Mouse (Mus musculus): ENCODE results near the gene Ddx54.

The Ddx54 gene

DNA sequence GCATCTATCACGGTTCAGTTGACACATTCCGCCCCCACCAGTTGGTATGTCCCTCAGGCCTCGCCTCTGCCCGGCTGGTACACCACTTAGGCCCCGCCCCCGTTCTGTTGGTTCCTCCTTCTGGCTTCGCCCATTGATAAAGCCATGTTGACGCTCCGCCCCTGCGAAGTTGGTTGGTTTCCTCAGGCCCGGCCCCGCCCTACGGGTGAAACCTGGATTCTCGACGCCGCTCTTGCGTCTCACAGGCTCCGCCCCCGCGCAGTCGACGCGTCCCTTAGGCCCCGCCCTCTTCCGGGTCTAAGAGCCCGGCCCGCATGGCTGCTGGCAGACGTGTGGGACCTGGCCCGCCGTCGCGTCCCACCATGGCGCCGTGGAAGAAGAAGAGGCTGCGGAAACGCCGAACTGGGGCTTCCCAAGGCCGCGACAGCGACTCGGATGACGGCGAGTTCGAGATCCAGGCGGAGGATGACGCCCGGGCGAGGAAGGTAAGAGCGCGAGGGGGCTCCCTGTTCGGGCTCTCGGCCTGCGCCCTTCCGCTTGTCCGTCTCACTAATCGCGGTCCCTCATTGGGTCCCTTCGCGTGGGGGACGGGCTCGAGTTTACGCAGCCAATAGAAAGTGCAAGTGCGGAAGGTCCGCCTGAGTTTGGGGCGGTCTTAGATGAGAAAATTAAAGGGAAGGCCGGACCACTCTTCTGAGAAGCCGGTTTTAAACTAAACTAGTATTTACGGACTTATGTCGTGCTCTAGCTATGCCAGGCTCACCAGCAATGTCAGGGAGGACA lies 474 bp downstream of the Ddx54 start:
- DNase-seq, result peak; percentile 100

DNA sequence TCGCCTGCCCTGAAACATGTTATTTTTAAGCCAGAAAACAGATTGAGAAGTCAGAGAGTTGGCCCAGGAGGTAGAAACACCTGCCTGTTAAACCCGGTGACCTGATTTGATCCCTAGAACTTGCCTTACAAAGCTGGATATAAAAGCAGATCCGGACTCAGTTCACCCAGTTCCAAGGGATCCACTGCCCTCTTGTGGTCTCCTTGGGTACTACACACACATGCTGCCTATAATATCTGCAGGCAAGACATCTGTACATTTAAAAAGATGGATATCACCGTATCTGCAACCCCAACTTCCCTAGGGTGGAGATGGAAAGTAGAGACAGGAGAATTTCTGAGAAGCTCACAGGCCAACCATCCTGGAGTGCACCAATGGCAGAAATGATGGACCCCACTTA lies 3.4 kb downstream of the Ddx54 start:
- no peak for DNase-seq

DNA sequence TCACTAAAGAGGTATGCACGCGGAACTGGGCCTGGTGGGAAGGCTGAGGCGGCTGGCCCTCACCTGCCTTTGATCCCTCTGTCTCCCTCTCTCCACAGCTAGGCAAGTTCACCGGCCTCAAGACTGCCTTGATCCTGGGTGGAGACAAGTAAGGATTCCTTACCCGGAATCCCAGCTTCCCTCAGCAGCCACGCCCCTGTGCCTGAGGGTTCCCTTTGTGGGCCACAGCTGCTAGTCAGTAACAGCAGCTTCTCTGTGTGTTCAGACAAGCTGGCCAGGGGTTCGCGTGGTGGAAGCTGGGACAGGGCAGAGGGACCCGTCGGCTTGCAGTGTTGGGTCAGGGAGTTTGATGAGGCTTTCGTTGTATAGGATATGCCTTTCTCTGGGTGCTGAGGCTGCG lies 6.2 kb downstream of the Ddx54 start:
- DNase-seq, result no peak

DNA sequence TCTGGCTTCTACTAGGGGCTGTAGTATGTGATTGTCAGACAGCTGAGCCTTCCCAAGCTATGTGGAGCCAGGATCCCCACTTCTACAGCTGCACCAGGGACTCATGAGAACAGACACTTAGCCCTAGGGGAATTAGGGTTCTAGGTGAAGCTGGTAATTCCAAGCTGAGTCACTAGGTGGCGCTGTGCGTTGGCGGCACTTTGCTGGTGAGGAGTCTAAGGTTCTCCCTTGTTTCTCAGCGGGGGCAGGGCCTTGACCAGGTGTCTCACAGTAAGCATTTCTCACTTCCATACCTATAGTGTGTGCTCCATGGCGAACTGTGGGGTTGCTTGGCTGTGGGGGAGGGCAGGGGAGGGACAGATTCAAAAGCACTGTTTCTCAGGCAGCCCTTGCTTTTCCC lies 6.7 kb downstream of the Ddx54 start:
- peak; percentile 57 to 68 for DNase-seq

DNA sequence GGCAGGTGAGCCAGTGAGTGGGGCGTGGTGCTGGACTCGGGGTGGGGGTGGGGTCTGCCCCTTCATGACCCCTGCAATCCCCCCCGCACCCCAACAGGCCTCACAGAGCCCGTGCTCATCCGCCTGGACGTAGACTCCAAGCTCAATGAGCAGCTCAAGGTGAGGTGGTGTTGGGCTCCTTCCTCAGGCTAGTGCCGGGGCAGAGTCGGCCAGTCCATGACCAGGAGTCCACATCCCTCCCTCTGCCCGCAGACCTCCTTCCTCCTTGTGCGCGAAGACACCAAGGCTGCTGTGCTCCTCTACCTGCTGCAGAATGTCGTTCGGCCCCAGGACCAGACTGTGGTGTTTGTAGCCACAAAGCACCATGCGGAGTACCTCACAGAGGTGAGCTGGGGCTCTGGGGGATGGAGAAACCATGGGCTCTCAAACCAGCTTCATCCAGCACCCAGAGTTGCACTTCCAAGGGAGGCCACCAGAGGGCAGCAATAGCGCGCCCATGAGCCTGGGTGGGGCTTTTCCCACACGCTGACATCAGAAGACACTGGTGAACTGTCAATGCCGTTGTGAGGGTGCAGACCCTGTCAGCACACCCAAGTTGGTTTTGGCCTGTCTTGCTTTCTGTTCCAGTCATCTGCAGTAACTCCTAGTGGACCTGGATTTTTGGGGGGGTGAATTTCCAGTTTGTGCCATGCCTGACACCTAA lies 8.0 kb downstream of the Ddx54 start:
- DNase-seq, result peak; percentile 84 to 89

DNA sequence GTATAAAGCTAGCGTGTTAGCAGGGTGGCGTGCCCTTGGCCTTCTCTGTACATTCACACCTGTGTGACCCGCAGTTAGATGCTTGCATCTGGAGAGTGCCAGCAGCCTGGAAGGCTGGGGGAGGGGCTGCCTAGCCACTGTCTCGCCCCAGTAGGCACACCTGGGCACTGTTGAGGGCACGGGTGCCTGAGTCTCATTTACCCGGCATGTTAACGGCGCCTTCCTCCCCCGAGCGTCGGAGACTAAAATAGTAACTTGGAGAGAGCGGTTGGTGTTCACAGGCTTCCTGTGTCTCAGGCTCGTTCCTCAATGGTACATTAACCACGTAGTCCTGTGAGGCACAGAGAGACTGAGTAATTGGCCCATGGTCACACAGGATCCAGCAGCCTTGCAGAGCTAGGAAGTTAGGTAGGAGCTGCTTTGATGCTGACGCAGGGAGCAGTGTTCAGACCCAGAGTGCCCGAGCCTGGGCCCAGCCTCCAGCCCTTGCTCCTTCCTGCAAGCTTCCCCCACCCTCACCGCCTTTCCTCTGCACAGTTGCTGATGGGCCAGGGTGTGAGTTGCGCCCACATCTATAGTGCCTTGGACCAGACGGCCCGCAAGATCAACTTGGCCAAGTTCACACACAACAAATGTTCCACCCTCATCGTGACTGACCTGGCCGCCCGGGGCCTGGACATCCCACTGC lies 8.7 kb downstream of the Ddx54 start:
- peak; percentile 88 to 93 for DNase-seq

DNA sequence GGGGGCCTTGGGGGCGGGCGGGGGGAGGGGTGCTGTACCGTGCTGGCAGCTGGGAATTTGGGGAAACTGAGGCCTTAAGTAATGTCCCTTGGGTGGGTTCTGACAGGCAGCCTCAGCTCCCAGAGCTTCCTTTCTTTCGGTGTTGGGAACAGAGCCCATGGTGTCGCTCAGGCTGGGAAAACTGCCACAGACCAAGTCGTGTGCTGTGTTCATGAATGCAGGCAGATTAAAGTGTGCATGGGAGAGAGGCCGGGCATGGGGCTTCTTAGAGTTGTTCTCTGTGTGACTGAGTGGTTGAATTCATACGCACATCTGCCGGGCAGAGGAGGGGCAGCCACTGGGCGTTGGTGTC lies 9.3 kb downstream of the Ddx54 start:
- no peak for DNase-seq

DNA sequence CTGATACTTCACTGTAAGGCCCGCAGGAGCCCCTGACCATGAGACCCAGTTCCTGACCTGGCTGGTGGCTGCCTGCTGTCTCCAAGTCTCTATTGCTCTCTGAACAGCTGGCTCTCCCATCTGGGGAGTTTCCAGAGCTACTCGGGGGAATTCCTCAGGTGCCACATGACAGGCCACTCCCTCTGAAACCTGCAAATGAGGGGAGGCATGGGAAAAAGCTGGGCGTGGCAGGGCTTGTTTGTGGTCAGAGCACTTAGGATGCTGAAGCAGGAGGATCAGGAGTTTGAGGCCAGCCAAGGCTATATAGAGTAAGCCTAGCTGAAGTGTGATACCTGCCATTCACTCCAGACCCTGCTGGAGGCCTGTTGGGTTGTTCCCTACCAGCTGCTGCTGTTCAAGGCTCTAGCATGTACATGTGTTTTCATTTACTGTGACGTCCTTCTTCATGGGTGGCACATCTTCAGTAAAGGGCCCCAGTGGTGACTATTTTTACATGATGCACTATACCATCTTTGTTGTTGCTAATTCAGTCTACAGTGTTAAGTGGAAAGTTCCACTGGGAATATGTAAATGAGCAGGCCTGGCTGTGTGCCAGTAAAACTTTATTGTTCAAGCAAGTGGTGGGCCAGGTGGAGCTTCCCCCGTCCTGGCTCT lies 9.8 kb downstream of the Ddx54 start:
- DNase-seq, result peak in 1 of 2 experiments; percentile 60

DNA sequence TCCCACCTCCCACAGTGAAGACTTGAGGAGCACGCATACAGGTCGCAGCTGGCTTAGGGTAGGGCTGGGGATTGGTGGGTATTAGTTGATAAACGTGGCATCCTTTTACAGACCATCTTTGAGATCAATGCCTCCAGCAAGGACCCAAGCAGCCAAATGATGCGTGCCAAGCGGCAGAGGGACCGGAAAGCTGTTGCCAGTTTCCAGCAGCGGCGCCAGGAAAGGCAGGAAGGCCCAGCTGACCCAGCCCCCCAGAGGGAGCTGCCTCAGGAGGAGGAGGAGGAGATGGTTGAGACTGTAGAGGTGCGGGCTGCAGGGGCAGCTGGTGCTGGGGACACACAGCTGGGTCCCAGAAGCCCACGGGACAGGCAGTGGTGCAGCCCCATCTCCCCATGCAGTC lies 11.9 kb downstream of the Ddx54 start:
- DNase-seq, result no peak

DNA sequence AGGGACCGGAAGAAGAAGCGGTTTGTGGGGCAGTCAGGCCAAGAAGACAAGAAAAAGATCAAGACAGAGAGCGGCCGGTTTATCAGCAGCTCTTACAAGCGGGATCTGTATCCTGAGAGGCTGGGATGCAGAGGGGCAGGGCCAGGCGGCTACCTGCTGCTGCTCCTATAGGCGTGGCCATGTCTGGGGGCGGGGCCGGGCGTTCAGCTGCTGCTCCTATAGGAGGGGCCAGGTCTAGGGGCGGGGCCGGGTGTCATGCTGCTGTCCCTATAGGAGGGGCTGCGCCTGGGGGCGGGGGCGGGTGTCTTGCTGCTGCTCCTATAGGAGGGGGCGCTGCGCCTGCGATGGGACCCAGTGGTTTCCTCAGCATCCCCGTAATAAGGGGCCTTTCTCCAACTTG lies 13.9 kb downstream of the Ddx54 start:
- DNase-seq, result no peak

DNA sequence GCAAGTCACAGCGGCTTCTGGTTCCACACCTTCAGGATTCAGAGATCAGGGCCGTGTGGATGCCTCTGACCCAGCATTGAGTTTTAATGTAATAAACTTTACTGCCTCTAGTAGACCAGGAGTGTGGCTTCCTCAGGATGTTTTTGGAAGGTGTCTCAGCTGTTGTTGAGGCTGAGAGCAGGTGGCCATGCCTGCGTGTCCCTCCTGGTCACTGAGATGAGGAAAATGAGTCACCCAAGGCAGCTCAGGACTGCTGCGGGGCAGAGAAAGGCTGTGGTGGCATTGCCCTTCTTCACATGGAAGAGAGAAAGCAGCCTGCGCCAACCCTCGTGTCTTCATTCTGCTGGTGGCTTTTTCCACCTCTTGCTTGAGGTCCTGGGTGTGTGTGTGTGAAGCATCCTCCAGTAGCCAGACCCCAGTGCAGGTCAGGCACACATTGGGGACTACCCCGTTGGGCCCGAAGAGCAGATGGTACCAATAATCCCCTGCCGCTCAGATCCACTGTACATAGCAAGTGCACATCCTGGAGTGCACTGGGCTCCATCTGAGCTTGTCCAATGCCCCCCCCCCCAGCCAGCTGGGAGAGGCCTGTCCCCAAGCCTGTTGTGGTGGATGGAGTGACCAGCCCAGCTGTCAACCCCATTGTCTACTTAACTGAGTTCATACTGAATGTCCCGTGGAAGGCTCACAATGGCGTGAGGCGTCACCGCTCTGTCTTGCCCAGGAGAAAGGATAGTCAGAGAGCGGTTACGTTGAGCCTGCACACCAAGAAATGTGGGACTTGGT lies 15.2 kb downstream of the Ddx54 start:
- DNase-seq, result no peak

DNA sequence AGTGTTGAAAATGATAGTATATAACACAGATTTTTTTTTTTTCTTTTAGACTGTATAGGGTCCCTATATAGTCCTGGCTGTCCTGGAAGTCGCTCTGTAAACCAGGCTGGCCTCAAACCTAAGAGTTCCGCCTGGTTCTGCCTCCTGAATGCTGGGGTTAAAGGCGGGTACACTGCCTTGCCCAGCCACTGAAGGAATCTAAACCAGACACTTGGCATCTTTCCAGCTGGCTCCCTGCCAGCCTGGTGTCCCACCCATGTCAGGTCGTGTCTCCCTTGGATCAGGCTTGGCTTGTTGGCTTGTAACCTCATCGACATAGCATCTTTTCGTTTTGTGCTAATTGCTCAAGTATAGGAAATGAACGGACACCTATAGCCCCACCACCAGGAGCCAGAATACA lies 16.1 kb downstream of the Ddx54 start:
- DNase-seq, result no peak

DNA sequence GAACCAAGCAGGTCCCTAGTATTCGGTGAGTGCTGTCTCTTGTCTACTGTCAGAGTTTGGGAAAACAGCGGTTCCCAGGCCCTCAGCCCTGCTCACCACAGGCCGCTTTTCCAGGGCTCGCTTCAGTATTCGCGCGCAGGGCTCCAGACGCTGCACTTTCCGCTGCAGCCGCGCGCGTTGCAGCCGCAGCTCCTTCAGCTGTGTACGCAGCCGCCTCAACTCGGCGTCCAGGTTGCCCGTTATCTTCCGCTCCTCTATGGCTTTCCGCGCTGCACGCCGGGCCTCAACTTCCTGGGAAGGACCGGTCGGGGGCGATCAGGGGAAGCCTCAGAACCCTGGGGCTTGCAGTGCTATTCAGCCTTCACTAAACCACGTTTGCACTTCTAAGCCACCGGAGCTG lies 18.6 kb downstream of the Ddx54 start:
- peak in 1 of 2 experiments; percentile 43 for DNase-seq

DNA sequence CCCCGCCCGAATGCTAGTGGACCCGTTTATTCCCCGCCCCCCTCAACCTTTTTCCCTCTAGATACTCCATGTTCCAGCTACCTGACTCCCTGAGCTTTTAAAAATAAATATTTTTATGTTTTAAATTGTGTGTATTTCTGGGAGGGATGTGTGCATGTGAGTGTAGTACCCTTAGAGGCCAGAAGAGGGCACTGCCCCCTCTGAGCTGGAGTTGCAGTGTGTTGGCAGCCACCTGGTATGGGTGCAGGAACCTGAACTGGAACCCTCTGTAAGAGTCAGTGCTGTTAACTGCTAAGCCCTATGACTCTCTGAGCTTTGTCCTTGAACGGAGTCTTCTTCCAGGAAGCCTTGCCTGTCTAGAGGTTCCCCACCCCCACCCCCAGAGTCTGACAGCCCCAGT lies 19.4 kb downstream of the Ddx54 start:
- no peak for DNase-seq

DNA sequence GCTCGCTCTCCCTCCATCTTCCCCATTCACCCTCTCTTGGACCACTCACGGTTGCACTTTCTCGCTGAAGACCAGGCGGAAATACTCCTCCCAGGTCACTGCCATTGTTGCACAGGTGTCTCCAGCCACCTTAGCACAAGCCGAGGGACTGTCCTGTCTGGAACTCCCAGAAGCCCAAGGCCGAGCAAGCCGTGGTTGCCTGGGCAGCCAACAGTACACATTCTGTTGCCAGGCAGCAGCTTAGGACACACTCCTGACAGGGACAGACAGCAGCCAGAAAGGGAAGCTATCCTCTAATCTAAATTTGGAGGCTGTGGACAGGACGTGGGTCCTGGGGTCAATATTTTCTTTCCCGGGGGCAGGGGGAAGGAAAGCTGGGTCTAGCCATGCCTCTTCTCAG lies 21.6 kb downstream of the Ddx54 start, which contains the start of gene Cfap73:
Gene Cfap73 (minus strand): TSS at position 105 of the 400 bp plus-strand sequence.
- DNase-seq, result no peak

DNA sequence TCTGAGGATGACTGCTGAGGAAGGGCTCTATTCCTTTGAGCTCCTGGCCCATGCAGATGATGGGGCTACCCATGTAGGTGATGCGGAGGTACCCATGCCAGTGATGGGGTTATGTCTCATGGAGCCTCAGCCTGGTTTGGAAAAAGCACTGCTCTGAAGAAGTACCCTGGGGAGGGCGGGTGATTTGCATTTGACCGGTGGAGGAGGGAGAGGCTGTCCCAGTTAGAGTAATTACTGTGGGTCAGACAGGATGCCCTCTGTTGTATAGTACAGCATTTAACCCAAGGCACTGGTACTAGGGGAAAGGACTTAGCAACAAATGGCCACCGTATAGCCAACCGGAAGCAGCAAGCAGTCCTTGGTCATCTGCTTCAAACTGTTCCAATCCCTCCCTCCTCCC lies 22.3 kb downstream of the Ddx54 start:
- DNase-seq, result no peak

DNA sequence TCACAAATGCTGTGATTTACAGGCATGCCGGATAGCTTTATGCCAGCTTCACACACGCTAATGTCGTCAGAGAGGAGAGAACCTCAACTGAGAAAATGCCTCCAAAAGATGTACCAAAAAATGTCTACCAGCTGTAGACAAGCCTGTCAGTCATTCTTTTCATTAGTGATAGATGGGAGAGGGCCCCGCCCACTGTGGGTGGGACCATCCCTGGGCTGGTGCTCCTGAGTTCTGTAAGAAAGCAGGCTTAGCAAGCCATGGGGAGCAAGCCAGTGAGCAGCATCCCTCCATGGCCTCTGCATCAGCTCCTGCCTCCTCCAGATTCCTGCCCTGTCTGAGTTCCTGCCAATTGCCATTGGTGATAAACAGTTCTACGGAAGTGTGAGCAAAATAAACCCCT lies 23.1 kb downstream of the Ddx54 start:
- DNase-seq, result no peak

DNA sequence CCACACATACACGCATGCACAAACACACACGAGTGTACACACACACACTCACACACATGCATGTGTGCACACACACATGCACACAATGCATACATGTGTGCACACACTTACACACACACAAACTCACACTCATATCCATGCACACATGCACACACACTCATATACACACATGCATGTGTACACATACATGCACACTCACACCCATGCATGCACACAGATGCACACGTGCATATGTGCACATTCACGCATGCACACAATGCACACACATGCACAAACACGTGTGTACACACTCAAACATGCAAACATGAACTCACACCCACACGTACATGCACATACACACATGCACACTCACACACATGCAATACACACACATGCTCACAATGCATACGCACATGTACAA lies 27.6 kb downstream of the Ddx54 start:
- no peak for DNase-seq

DNA sequence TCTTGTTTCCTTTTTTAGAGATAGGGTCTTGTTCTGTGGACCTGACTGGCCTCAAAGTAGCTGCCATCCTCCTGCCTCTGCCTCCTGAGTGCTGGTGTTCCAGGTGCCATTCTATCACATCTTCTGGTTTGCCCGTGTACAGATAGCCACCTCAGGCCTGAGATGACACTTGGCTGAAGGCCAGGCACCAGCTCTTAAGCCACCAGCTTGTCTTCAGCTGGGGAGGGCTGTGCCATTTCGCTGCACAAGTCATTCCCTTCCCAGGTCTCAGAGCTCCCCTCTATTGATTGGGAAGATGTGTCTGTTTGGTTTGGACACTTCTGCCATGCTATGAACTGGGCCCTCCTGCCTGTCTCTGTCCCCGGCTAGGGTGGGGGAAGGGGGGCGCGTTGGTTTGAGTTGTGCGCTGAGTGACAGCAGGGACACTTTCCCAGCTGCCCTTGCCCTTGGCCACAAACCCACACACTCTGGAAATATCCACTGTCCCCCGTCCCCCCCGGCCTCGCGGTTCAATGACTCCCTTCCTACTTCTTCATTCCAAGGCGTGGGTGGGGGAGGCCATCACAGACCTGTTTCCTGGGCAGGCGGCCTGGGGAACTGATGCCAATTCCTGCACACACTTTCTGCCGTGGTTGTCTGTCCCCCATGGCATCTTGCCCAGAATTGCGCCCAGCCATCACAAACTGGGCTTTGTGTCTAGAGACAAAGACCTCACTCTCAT lies 31.0 kb downstream of the Ddx54 start:
- no peak for DNase-seq

DNA sequence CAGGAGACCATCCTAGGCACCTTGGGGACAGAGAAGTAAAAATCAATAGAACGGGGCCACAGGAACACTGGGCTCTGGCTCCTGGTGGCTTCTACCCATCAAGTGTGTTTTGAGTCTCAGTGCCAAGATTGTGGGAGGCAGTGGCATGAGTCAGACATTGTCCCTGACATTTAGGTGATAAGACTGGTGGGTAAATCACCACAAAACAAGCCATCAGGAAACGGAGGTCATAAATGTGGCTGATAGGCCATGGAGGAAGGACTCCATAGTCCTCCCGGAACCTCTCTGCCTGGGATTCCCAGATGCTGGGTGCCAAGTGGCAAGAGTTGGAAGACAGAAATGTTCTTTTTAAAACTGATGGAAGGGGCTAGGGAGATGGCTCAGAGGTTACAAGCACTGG lies 31.7 kb downstream of the Ddx54 start:
- no peak for DNase-seq

DNA sequence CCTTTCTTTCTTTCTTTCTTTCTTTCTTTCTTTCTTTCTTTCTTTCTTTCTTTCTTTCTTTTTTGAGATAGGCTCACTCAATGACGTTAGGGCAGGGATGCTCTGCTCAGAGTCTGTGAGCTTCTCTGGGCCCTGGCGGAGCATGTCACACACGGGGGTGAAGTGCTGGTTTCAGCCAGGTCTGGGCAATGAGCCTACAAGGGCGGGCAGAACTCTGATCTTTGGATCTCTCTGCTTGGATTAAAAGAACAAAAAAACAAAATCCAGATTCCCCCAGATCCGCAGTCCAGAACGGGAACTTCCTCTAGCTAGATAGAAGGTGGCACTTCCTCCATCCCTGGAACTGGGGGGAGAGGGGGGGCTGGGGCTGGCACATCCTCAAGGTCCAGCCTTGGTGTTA lies 33.3 kb downstream of the Ddx54 start:
- no peak for DNase-seq

DNA sequence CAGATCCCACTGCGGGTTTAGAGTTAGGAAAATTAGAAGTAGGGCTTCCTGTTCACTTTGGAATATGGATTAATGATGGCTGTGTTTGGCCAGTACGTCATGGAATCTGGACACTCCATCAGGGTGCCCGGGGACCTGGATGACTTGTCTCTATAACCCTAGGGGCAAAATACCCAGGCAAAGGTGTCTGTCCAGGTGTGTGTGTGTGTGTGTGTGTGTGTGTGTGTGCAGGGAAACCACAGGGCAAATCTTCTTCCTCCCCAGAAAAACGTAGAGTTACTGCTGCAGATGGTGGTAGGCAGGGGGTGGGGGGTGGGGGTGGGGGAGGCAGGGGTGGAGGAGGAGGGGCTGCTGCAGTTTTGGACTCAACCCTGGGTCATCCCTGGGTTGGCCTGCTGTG lies 34.8 kb downstream of the Ddx54 start:
- DNase-seq, result no peak
